20 mouse cellular contexts compared by ENCODE assay signal in the genomic region with DNA sequence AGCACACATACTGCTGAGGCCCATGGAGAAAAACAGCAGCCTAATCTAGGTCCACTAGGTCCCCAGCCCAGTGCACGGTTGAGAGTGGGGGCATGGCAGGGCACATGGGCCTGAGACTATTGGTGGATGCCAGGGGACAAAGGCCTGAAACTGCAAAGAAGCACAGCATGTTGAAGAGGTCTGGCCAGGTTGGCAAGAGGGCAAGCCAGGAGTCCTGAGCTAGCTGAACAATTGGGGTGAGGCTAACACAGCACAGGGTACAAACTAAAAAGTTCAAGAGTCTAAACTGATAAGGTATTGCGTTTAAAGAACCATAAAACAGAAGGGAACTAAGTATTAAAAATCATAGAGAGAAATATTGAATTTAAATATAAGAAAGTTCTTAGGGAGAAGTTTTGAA. TPM values are rescaled to one million over a fixed set of nuclear protein-coding genes. Genes with fewer than 3 reads are reported as not detected.
DNase-seq lines count a peak whose midpoint lies in the region; ATAC-seq and TF ChIP-seq lines count a peak whose summit lies in the region.
"Had no signal": no experiment of that assay in that cellular context is flagged by ENCODE, and none has a peak within 500 bp of the region (broad histone marks: within the 10 kb centered on the region; RNA-seq: fewer than 3 reads in every experiment).

No protein-coding gene starts in this region.

- H3K27me3 ChIP-seq in liver, adult 2 months (ENCODE audit: control insufficient read depth, insufficient read depth, low read length): no peaks in the 10 kb centered on the region
- H3K27me3 ChIP-seq in liver, embryonic 12.5 days (replicated peaks): no peaks in the 10 kb centered on the region
- H3K27me3 ChIP-seq in intestine, embryonic 16.5 days (replicated peaks; ENCODE audit: control insufficient read depth, insufficient read depth, low read length): no peaks in the 10 kb centered on the region
- no peaks in the 10 kb centered on the region for H3K27me3 ChIP-seq in small intestine, adult 2 months (ENCODE audit: control insufficient read depth, insufficient read depth, low read length)
- H3K27me3 ChIP-seq: embryonic facial prominence, embryonic 12.5 days; forebrain, embryonic 13.5 days; forebrain, embryonic 15.5 days had no signal

- no peak for TF ChIP-seq POLR2A in liver, adult 2 months (IDR thresholded peaks at IDR 0.05; ENCODE audit: extremely low read depth, insufficient read depth, low read length)
- TF ChIP-seq POLR2A in small intestine, adult 2 months (IDR thresholded peaks at IDR 0.05; ENCODE audit: low read depth, low read length): no peak

- H3K4me1 ChIP-seq in liver, adult 2 months (ENCODE audit: control insufficient read depth, insufficient read depth, low read length): 0 out of 2 replicates have a peak, but pooled peaks cover 3% of the 10 kb centered on the region
- no peaks in the 10 kb centered on the region for H3K4me1 ChIP-seq in liver, embryonic 12.5 days
- peaks cover 3% of the 10 kb centered on the region; the same call in 1 of the 2 replicates for H3K4me1 ChIP-seq in intestine, embryonic 16.5 days (ENCODE audit: control insufficient read depth, insufficient read depth, low read length)
- H3K4me1 ChIP-seq in small intestine, adult 2 months (ENCODE audit: control insufficient read depth, insufficient read depth, insufficient read length, low read length): peaks cover 9% of the 10 kb centered on the region
- H3K4me1 ChIP-seq: embryonic facial prominence, embryonic 10.5 days; embryonic facial prominence, embryonic 12.5 days; forebrain, embryonic 13.5 days; forebrain, embryonic 15.5 days had no signal

- WGBS in liver, adult 2 months: 16% methylated on average over 2 of the region's 2 CpGs
- WGBS in liver, embryonic 12.5 days (ENCODE audit: insufficient replicate concordance): 47% methylated on average over 2 of the region's 2 CpGs
- 63% methylated on average over 2 of the region's 2 CpGs for WGBS in intestine, embryonic 16.5 days
- WGBS in small intestine, adult 2 months: 25% methylated on average over 2 of the region's 2 CpGs

- H3K4me3 ChIP-seq in liver, adult 2 months (ENCODE audit: insufficient read depth, low read depth, low read length): no peak overlapping the region
- H3K4me3 ChIP-seq in liver, embryonic 12.5 days: no peak overlapping the region
- no peak overlapping the region for H3K4me3 ChIP-seq in intestine, embryonic 16.5 days (ENCODE audit: low read length)
- H3K4me3 ChIP-seq in small intestine, adult 2 months (ENCODE audit: low read depth, low read length): no peak overlapping the region
- H3K4me3 ChIP-seq: embryonic facial prominence, embryonic 10.5 days; embryonic facial prominence, embryonic 12.5 days; forebrain, embryonic 13.5 days; forebrain, embryonic 15.5 days had no signal

- H3K4me2 ChIP-seq in liver, embryonic 12.5 days: no peak overlapping the region
- H3K4me2 ChIP-seq in intestine, embryonic 16.5 days (ENCODE audit: low read depth, low read length): no peak overlapping the region
- H3K4me2 ChIP-seq: embryonic facial prominence, embryonic 12.5 days; forebrain, embryonic 13.5 days; forebrain, embryonic 15.5 days had no signal

- no peaks in the 10 kb centered on the region for H3K36me3 ChIP-seq in liver, adult 2 months (ENCODE audit: control insufficient read depth, insufficient read depth, low read length)
- H3K36me3 ChIP-seq in liver, embryonic 12.5 days: no peaks in the 10 kb centered on the region
- no peaks in the 10 kb centered on the region for H3K36me3 ChIP-seq in intestine, embryonic 16.5 days (ENCODE audit: control insufficient read depth, insufficient read depth, low read length)
- H3K36me3 ChIP-seq in small intestine, adult 2 months (ENCODE audit: control insufficient read depth, insufficient read depth, low read length): no peaks in the 10 kb centered on the region
- H3K36me3 ChIP-seq: embryonic facial prominence, embryonic 10.5 days; embryonic facial prominence, embryonic 12.5 days; forebrain, embryonic 15.5 days had no signal

- no peak overlapping the region for H3K9ac ChIP-seq in liver, adult 2 months (ENCODE audit: low read depth, low read length)
- H3K9ac ChIP-seq in liver, embryonic 12.5 days: no peak overlapping the region
- H3K9ac ChIP-seq in intestine, embryonic 16.5 days (ENCODE audit: low read depth, low read length): no peak overlapping the region
- H3K9ac ChIP-seq: embryonic facial prominence, embryonic 12.5 days; forebrain, embryonic 13.5 days; forebrain, embryonic 15.5 days; forebrain, postnatal 0 days had no signal

- no peak for TF ChIP-seq CTCF in liver, adult 2 months (IDR thresholded peaks at IDR 0.05; ENCODE audit: low read depth, low read length)
- TF ChIP-seq CTCF in small intestine, adult 2 months (IDR thresholded peaks at IDR 0.05; ENCODE audit: extremely low read depth, insufficient read length, insufficient replicate concordance, low read depth, low read length): no peak

- no peak for ATAC-seq in liver, embryonic 12.5 days
- peak; percentile 73 for ATAC-seq in intestine, embryonic 16.5 days
- ATAC-seq: forebrain, embryonic 13.5 days; forebrain, embryonic 15.5 days; forebrain, postnatal 0 days had no signal

- H3K79me2 ChIP-seq in liver, adult 2 months (ENCODE audit: control insufficient read depth, insufficient read depth, low read length): no peaks in the 10 kb centered on the region; the same call in 1 of the 2 replicates

- peak; percentile 93 for DNase-seq in liver, adult 2 months (ENCODE audit: extremely low read depth, low read depth, low spot score)
- no peak for DNase-seq in frontal cortex, postnatal 10 days (ENCODE audit: low spot score in 2 of 2)
- DNase-seq in spleen, postnatal 36 days (ENCODE audit: low spot score in 2 of 2): no peak
- DNase-seq: adrenal gland, adult 8-10 months; adrenal gland, postnatal 14 days; adrenal gland, postnatal 36 days; cerebellum, adult 11-12 months; cerebellum, adult 2 months; cerebellum, adult 9-10 months; cerebellum, postnatal 10 days; cerebellum, postnatal 25 days; forebrain, postnatal 0 days had no signal

- no peaks in the 10 kb centered on the region; the same call in none of the 2 replicates for H3K9me3 ChIP-seq in liver, embryonic 12.5 days (replicated peaks)
- H3K9me3 ChIP-seq in intestine, embryonic 16.5 days (ENCODE audit: control insufficient read depth, low read length): 0 out of 2 replicates have a peak, but pooled peaks cover 6% of the 10 kb centered on the region

- H3K27ac ChIP-seq in liver, adult 2 months (replicated peaks; ENCODE audit: insufficient read depth, low read depth, low read length): peak overlapping the region; percentile 50; the same call in 1 of the 2 replicates
- no peak overlapping the region for H3K27ac ChIP-seq in liver, embryonic 12.5 days
- H3K27ac ChIP-seq in intestine, embryonic 16.5 days (ENCODE audit: low read length): no peak overlapping the region
- peak overlapping the region; percentile 93 for H3K27ac ChIP-seq in small intestine, adult 2 months (ENCODE audit: insufficient read depth, low read depth, low read length)
- H3K27ac ChIP-seq: embryonic facial prominence, embryonic 10.5 days; embryonic facial prominence, embryonic 12.5 days; forebrain, embryonic 13.5 days; forebrain, embryonic 15.5 days had no signal

RNA-seq across cellular contexts. Expression of a gene that starts 36.0 kb away (rescaled TPM):
- 71.2 and 82.1 TPM in 2 replicates for total RNA-seq in liver, adult 2 months (2014; rRNA removed)
- 19.8 and 27.9 TPM in 2 replicates for polyA plus RNA-seq in liver, adult 2 months (2012; rRNA removed)
- polyA plus RNA-seq in liver, embryonic 12.5 days (2016; fragmentation: Nextera tagmentation; extraction: Ambion mirVana): 21.4 and 21.8 TPM in 2 replicates
- polyA plus RNA-seq in intestine, embryonic 16.5 days (2015; fragmentation: Nextera tagmentation; extraction: Ambion mirVana): 10.4 and 11.2 TPM in 2 replicates
- polyA plus RNA-seq in small intestine, adult 2 months (2012; rRNA removed): 17.5 and 20.1 TPM in 2 replicates
- total RNA-seq: MEL had no signal

Comparison
In these comparisons a context has a peak if more than half of its experiments do, and no peak if none do; other contexts are left out.
1. H3K27ac ChIP-seq: peak in liver, adult 2 months (single experiment) and small intestine, adult 2 months (single experiment); none in liver, embryonic 12.5 days (single experiment) and intestine, embryonic 16.5 days (single experiment).